Mouse (Mus musculus): ENCODE measurements around the gene Serpina10.
"Not testable (repeated sequence)": the region's sequence is repeated elsewhere in the genome, so short reads cannot be mapped to it uniquely, and the experiment has no call there.

Serpina10 gene

DNA sequence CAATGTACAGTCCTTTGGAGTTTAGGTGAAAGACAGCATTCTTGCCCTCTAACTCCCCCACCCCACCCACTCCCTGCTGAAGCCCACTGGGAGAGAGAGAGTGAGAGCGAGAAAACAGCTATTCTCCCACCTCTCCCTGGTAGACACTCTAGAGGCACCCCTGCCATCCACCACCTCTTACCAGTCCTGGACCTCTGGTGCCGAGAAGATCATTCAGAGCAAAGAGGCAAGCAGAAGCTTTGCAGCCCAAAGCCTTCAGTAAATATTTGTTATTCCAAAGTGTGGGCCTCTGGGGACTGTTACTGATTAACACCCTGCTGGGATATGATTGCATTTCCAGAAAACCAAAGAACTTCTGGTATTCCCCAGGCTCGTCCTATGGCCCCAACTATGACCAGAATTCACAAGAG, at the start of gene Serpina10:
Gene Serpina10, minus strand, starts transcription at position 242 of the 410 bp plus-strand sequence.
- no peak for DNase-seq (ENCODE audit: low spot score)

DNA sequence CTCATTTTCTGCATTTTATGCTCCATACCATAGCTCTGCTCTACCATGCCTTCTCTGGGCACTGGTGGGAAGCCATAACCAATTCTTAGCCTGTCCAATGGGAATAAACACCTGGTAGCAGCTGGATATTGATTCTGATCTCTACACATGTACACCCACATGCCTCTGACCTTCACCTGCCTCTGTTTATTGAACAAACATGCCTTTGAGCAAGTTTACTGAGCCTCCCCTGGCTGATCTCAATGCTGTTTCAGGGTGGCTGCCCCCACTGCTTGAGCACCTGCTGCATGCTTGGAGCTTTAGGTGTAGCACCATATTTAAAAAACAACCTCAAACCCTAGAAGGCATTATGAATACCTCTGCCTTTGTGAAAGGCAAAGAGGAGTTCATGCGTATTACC, 48.6 kb upstream of the Serpina10 start:
- not testable (repeated sequence) for DNase-seq (ENCODE audit: low spot score)

DNA sequence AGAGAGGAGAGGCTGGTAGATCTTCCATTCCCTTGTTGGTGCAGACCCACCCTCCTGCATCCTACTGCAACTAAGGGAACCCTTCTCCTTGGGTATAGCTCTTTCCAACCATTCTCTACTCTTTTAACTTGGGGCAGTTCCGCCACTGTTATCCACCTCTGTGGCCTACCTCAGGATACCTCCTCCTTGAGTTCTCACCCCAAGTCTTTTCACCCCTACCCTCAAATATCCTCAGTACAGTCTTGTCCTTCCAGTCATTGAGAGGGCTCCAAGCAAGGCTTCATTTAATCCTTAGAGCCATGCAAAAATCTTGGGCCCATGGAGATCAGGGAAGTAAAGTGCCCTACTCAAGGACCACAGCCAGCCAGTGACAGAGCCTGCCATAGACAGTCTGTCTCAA, 44.8 kb upstream of the Serpina10 start, which contains the start of gene Serpina16:
Gene Serpina16, minus strand, starts transcription at position 101 of the 400 bp plus-strand sequence.
- DNase-seq (ENCODE audit: low spot score): no peak

DNA sequence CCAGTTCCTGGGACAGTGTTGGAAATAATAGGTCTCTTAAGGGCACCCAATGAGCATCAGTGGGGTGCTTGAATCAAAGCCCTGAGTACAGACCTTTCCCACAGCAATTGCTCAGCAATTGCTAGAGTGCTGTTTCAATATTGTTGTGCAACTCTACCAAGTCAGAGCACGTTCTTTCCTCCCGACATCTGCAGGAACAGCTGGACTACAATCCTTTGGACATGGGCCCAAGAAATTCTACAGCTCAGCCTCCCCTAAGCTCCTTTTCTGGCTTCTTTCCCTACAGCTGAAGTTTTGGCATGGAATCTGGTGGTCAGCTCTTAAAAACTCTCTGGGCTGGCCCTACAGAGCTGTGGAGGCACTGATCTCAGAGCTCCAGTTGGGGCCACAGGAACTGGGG, 41.9 kb upstream of the Serpina10 start:
- no peak for DNase-seq (ENCODE audit: low spot score)

DNA sequence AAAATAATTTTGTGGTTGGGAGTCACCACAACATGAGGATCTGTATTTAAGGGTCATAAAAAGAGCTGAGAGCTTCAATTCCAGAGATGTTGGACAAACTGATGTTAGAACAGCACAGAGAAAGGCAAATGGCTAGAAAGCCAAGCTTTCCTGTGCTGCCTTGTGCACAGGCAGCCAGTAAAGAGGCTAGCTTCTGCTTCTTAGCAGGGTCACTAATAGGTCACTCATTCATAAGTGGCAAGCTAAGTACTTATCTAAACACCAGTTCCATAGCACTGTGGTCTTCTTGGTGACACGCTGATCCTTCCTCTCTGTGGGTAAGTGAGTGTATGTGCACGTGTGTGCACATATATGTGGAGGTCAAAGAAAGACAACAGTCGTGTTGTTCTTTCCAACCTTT, 40.2 kb upstream of the Serpina10 start:
- no peak for DNase-seq (ENCODE audit: low spot score)

DNA sequence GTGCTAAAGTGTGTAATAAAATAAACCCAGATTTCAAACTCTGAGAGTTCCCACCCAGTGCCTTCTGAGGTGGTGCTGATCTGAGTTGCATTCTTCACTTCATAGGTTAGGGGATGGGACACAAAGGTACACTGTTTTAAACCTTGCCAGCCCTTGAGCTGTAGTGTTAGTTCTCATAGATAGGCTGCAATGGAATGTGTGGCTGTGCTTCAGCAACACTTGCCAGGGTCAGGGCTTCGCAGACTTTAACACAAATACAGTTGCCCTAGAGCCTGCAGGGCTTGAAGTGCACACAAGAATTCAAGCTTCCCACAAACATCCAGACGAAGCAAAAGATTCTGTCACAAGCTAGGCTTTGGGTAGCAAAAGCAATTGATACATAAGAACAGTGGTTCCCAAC, 39.7 kb upstream of the Serpina10 start:
- no peak for DNase-seq (ENCODE audit: low spot score)

DNA sequence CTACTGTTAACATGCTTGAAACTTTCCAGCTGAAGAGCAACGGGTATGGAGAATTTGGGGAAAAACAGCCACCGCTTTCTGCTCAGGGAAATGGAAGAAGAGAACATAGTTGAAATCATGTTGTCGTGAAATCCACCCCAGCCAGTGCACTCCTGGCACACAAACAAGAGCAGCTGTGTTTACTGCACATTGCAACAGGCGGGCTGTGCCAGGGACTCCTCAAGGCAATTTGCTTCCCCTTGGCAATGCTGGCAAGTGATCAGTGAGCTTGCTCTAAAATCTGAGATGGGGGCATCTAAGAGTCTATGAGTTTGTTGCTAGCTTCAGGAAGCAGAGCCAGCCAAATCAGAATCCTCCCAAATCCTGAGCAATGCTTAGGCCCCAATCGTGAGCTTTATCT, 39.1 kb upstream of the Serpina10 start:
- no peak for DNase-seq (ENCODE audit: low spot score)

DNA sequence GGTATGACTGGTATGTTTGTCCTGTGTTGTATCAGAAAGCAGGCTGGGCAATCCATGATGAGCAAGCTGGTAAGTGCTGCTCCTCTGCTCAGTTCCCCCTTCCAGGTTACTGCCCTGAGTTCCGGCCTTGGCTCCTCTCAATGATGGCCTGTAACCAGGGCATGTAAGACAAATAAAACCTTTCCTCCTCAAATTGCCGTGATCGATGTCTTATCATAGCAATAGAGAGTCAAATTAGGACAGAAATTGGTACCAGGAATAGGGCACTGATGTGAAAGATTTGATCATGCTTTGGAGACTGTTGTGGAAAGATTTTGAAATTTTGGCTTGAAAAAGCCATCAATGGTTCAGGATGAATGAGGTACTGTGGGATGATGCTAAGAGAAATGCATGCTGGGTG, 34.0 kb upstream of the Serpina10 start:
- no peak for DNase-seq (ENCODE audit: low spot score)

DNA sequence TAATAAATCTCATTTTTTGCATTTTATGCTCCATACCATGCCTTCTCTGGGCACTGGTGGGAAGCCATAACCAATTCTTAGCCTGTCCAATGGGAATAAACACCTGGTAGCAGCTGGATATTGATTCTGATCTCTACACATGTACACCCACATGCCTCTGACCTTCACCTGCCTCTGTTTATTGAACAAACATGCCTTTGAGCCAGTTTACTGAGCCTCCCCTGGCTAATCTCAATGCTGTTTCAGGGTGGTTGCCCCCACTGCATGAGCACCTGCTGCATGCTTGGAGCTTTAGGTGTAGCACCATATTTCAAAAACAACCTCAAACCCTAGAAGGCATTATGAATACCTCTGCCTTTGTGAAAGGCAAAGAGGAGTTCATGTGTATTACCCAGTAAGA, 30.8 kb upstream of the Serpina10 start:
- not testable (repeated sequence) for DNase-seq (ENCODE audit: low spot score)

DNA sequence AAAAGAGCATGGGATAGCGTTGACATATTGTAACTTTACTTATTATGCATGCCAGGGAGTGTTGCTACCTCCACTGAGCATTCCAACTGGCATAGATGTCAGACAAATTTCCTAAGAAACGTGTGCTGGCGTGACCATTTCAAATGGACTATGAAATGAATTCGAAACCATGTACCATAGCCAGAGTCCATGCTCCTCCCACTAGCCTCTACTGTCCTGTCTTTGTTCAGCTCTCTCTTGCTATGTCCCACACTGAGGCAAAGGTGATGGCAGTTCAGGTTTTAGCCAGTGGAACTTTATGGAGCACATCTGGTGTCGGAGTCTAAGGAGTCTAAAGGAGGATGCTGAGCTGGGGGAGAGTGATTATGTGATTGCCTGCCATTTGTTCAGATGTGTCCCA, 28.8 kb upstream of the Serpina10 start:
- DNase-seq (ENCODE audit: low spot score): no peak

DNA sequence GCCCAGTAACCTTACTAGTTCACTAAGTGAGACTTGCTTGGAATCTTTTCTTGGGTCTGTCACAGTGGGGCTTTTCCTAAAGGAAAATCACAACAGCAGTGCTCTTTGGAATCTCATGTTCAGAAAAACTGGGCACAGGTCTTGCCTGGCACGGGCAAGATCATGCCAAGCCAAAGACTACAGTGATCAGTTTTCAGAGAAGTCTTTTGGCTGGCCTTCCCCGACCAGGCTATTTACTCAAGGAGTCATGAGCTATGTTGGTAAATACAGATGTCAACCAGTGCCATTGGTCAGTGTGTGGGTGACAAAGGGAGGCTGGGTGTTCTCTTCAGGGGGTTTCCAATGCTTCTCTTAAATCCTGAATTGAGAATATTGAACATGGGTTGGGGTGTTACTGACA, 27.9 kb upstream of the Serpina10 start:
- no peak for DNase-seq (ENCODE audit: low spot score)

DNA sequence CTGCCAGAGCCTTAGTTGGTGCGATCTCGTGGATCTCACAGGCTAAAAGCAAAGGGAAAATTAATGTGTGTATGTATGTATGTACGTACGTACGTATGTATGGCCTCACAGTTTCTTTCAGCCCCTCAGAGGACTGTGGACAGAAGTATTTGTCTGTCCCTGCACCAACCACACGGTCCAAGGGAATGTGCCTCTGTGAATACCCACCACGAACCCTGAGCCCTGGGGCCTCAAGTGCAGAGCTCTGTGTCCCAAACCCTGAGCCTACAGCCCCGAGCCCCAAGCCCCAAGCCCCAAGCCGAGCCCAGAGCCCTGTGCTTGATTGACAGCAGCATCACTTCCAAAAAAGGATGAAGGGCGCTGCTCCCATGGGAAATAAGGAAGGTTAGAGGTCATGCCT, 26.7 kb upstream of the Serpina10 start:
- DNase-seq (ENCODE audit: low spot score): no peak

DNA sequence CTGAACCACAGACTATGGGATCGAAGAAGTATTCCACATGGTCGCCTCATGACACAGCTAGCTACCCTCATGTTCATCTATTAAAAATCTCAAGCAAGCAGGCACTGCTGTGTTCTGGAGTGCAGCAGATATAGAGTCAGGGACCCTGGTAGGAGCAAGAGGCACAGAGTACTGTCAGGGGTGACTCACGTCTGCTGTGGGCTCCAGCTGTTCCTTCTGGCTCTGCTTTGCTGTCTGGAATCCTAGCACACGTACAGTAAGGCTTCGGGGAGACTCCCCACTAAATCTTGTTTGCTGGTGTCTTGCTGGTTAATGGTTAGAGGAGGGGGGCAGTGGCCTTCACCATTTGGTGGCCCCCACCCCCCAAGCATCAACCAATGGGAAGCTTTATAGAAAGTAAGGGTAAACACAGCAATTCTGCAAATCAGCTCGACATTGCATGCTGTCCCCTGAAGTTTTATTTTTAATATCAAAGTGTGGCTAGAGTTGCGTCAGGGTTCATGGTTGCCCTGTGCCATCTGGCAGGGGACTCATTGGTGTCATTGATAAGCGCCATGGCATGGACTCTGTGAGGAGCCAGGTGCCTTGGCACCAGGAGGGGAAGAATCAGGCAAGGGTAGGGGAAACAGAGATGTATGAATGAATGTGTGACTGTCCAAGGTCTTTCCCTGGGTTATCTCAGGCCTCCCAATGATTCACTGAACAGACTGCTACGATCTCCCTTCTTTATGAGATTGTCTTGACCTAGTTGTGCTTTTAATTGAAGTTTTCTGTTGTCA, 25.8 kb upstream of the Serpina10 start, which contains the start of gene Serpina6:
Gene Serpina6, minus strand, starts transcription at position 365 of the 779 bp plus-strand sequence.
- DNase-seq (ENCODE audit: low spot score): no peak

DNA sequence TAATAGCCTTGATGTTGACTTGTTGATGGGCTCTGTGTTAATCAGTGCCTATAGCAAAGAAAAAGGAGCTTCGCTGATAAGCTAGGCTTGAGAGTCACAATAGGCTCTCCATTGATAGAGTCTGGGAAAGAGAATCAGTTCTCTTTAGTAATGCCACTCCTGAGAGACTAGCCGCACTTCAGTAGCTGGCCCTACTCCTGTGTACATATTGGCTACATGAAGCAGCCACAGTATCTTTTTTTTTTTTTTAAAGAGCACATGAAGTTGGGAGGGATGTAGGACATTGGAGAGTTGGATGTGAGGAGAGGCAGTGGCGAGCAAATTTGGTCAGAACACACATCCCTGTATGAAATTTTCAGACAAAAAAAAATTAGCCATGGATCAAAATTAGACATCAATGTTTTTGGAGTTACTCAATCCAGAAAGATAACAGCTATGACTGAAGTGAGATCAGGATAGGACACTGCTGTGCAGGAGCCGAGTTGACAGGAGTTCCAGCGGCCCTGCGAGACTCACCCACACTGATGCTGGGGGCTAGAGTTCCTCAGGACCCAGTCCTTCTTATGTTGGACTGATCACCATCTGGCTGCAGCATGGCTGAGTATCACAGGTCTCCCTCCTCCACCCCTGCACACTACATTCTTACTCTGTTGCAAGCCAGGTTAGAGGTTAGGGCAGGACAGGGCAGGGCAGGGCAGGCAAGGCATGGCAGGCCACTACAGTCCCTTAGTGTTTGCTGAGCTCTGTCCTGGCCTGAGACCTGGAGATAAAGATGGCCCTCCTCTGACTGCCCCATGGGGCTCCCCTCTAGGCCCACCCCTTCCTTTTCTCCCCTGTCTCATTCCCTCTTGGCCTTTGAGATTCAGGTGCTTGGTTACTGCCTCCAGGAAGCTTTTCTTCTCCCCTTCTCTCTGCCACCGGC, 24.1 kb upstream of the Serpina10 start:
- DNase-seq (ENCODE audit: low spot score): no peak

DNA sequence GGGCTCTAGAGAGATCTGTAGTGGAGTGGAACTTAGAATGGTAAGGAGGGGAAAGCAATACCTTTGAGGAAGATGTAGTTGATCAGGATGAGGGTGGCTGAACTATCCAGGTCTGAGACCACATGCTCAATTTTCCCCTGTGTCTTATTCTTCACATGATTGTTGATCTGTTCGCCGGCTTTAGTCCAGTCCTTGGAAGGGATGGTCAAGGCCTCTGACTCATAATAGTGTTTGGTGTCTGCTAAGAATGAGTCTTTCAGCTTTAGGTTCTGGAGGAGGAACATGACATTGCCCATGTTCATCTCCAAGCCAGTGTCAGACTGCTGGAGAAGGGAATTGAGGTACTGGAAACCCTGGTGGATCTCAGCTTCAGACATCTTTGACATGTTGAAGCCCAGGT, 22.6 kb upstream of the Serpina10 start:
- no peak for DNase-seq (ENCODE audit: low spot score)

DNA sequence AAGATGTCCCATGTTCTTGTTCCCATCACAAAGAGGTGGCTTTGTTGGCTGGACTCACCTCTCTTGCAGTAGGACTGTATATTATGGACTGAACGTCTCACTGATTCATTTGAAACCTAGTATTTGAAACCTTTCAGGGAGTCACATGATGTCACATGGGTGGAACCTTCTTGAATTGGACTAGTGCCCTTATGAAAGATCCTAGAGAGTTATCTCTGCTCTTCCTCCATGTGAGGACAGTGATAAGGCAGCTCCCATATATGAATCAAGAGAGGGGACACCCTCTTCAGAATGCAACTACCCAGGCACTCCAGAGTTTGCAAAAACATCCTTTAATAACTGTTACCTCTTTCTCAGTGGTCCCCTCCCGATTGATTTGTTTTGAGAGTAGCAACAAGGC, 15.1 kb upstream of the Serpina10 start:
- no peak for DNase-seq (ENCODE audit: low spot score)

DNA sequence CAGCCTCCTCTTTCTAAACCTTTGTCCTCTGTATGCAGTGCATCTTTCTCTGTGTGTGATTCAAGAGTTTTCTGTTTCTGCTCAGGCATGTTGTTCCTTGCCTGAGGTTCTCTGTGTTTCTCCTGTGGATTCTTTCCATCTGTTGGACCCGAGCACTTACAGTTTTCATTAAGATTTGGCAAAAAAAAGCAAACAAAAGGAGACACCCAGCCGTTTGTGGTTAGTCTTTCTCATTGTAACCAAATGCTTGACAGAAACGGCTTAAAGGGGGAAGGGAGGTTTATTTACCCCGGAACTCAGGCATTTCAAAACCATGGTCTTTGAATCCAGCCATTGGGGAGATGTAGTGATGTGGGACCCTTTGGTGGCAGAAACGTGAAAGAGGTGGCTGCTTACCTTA, 13.4 kb upstream of the Serpina10 start:
- no peak for DNase-seq (ENCODE audit: low spot score)

DNA sequence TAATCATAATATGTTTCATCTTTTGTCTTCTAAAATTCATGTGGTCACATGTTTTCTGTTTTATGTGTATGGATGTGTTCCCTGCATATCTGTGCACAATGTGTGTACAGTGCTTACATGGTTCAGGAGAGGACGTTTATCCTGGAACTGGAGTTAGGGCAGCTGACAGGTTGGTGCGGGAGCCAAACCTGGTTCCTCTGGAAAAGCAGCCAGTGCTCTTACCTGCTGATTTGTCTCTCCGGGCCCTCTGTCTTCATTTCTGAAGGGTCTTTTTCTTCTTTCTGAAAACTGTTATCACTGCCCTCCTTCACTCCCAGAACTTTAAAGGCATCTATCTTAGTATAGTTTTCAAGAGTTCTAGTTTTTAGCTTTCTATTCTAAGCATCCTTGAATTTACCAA, 12.6 kb upstream of the Serpina10 start:
- DNase-seq (ENCODE audit: low spot score): no peak

DNA sequence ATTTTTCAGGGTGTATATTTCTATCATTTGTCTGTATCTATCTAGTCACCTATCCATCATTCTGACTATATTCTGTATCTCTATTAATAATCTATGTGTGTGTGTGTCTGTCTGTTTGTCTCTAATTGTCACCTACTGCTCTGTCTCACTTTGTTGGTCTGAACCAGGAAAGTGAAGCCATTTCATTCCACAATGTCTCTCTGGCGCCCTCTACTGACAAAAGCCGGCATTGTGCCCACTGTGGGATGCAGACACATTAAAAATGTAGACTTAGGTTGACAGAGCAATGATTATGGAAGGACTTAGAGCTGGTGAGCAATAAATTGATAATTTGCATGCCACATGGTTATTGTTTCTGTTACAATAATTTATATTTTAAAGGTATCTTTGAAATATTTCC, 12.1 kb upstream of the Serpina10 start:
- DNase-seq (ENCODE audit: low spot score): peak; percentile 90

DNA sequence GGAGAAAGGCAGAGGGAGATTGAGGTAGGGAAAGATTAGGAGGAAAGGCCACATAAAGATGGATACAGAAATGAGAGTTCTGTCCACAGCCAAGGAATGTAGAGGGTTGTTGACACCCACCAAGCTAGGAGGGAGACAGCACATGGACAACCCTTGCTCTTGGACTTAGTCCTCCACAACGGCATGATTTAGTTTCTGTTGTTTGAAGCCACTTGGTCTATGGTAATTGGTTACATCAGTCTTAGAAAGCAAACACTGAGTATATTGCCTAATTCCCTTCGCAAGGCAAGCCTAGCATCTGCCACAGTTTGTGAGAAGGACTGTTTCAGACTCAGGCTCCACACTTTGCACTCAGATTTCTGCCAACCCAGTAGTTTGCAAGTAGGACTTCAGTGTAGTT, 4.6 kb upstream of the Serpina10 start:
- DNase-seq (ENCODE audit: low spot score): no peak

DNA sequence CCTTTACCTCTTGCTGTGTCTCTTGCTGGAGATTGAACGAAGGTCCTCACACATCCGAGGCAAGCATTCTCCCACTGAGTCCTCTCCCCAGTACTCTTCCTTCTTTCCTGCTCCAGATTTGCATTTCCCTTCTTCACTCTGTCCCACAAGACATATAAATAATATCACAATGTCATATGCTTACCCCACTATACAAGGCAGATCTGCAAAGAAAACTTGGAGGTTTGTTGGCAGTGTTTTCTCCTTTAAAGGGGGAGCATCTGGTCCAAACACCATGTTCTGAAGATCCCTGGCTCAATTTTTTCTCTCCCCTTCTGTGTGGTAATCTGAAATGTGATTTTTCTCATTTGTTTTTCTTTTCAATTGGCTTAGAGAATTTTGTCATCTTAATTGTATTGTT, 3.2 kb upstream of the Serpina10 start:
- DNase-seq (ENCODE audit: low spot score): no peak

DNA sequence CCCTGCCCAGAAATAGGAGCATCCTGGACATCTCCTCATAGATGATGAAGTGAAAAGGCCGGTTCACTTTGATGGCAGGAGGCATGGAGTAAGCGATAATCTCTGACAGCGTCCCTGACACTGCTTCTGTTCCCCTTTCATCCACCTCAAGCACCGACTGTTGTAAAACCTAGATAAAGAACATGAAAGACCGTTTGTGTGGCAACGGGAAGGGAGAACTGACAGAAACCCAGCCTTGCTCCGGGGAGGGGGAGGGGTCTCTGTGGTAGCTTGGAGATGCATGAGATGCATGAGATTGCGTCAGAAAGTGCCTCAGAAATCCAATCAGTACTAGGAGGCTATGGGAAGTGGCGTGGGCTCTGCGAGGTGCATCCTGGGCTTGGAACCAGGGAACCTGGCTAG, 14.4 kb downstream of the Serpina10 start:
- no peak for DNase-seq (ENCODE audit: low spot score)

DNA sequence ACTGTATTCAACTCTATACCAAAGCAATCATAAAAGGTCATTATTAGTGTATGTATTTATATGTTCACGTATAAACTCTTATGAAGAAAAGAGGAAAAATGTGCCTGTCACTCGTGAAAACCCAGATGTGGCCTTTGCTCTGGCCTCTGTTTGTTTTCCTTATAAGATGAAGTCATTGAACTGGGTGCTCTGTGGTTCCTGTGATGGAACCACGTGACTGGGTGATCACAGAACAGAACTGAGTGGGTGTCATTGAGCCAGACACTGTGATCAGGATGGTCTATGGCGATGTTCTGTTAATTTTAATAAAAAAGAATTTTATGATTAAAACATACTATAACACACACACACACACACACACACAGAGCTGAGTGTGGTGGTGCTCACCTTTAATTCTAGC, 15.5 kb downstream of the Serpina10 start:
- no peak for DNase-seq (ENCODE audit: low spot score)

Measured in embryo, embryonic 10.5 days (tissue).